Mouse (Mus musculus): ENCODE results near the gene Bbs10.

GRCm38 (mm10) chr10:111341761-111342160, 43.3 kb downstream of the Bbs10 start:
- TF ChIP-seq CTCF (IDR thresholded peaks at IDR 0.05; ENCODE audit: borderline replicate concordance, extremely low read depth, insufficient read depth, insufficient read length) (no peak), POLR2A (IDR thresholded peaks at IDR 0.05; ENCODE audit: borderline replicate concordance, extremely low read depth, insufficient read depth, insufficient read length, poor library complexity, severe bottlenecking) (no peak)
